Mouse (Mus musculus) testis, adult 2 months (tissue): ENCODE measurements at regions not wholly inside any gene's neighbourhood (a gene's known extent, or its start where the extent isn't known, plus 50 kb on each side); places are given as distances from the start of the nearest gene placed in this dataset.

Source experiments
- H3K27ac ChIP-seq: fragments of 200-500 bp; 2 replicates; pipeline ENCODE4 v1.5.1; 2012; ENCODE audit warnings: low read depth, low read length; ENCODE audit not compliant: control insufficient read depth, insufficient read depth
- H3K27me3 ChIP-seq: fragments of 200-500 bp; 2 replicates; pipeline ENCODE4 v1.6.1; 2012; ENCODE audit warnings: mild to moderate bottlenecking, low read length, moderate library complexity; ENCODE audit not compliant: control insufficient read depth, insufficient read depth
- H3K36me3 ChIP-seq: fragments of 200-500 bp; 2 replicates; pipeline ENCODE4 v1.6.1; 2012; ENCODE audit warnings: mild to moderate bottlenecking, low read length; ENCODE audit not compliant: control insufficient read depth, insufficient read depth
- H3K4me1 ChIP-seq: fragments of 200-500 bp; 2 replicates; pipeline ENCODE4 v1.6.1; 2012; ENCODE audit warnings: low read length; ENCODE audit not compliant: control insufficient read depth, insufficient read depth
- H3K4me3 ChIP-seq: fragments of 200-500 bp; 2 replicates; pipeline ENCODE4 v1.5.1; 2012; ENCODE audit warnings: low read depth, mild to moderate bottlenecking, low read length, moderate library complexity, mixed read lengths; ENCODE audit not compliant: control insufficient read depth
- CTCF ChIP-seq: fragments of 200-500 bp; IDR thresholded peaks from 2 replicates; pipeline ENCODE4 v1.5.1; 2012; ENCODE audit warnings: low read depth, mild to moderate bottlenecking, inconsistent platforms, low read length, moderate library complexity; ENCODE audit not compliant: control insufficient read depth, insufficient read depth, insufficient replicate concordance
- POLR2A ChIP-seq: fragments of 200-500 bp; IDR thresholded peaks from 2 replicates; pipeline ENCODE4 v1.6.1; 2012; ENCODE audit warnings: low read depth, mild to moderate bottlenecking, inconsistent platforms, low read length, moderate library complexity; ENCODE audit not compliant: control insufficient read depth

DNA sequence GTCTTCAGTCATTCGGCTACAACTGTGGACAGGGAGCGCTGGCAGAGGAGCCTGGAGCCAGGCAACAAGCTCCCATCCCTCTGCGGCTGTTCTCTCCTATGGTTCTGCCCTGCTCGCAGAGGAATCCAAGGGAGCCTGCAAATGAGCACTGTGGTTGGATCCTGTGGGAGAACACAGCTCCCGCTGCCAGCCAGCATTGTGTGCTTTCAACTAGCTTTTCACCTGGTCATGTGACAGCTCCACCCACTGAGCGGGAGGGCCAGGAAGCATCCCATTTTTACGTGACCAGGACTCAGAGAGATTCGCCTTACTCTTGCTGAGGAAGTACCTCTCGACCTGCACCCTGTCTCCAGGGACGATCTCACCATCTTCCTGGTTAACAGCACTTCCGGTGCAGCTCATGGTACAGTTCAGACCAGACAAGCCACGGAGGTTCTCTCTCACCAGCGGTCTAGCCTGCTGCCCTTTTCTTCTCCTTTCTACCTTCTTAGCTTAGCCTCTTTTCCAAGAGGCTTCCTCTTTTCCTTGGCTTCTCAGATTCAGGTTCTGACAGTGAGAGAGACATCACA is 186.7 kb upstream of the Kit start:
- H3K4me3 ChIP-seq = peak overlapping the region; percentile 48
- peaks cover 3% of the 10 kb centered on the region for H3K4me1 ChIP-seq
- H3K36me3 ChIP-seq = no peaks in the 10 kb centered on the region
- TF ChIP-seq CTCF = no peak
- no peak for TF ChIP-seq POLR2A
- no peak overlapping the region for H3K27ac ChIP-seq
- H3K27me3 ChIP-seq = no peaks in the 10 kb centered on the region

DNA sequence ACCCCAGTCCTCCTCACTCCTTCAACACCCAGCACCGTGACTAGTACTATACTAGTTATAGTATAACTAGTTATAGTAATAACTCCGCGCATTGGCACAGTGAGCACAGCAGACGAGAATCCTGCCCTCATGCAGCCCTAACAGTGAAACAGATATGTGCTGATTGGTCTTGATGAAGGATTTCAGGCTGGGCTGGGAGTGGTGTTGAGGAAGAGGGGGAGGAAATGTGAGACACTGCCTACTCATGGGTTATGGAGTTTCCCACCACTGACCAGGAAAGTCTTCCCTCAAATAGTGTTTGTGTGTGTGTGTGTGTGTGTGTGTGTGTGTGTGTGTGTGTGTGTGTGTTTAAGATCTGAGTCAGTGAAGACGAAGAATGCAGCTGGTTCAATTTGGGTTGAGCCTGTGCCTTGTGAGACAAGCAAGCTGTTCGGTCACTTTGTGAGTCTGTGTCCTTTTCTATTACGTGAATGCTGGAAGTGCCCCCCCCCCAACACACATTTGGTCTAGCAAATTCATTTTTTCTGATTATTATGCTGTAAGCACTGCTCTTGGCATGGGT is 185.9 kb upstream of the Kit start:
- TF ChIP-seq POLR2A = no peak
- no peak for TF ChIP-seq CTCF
- no peak overlapping the region for H3K27ac ChIP-seq
- H3K4me1 ChIP-seq = peaks cover 3% of the 10 kb centered on the region
- H3K4me3 ChIP-seq = no peak overlapping the region
- no peaks in the 10 kb centered on the region for H3K27me3 ChIP-seq
- no peaks in the 10 kb centered on the region for H3K36me3 ChIP-seq

DNA sequence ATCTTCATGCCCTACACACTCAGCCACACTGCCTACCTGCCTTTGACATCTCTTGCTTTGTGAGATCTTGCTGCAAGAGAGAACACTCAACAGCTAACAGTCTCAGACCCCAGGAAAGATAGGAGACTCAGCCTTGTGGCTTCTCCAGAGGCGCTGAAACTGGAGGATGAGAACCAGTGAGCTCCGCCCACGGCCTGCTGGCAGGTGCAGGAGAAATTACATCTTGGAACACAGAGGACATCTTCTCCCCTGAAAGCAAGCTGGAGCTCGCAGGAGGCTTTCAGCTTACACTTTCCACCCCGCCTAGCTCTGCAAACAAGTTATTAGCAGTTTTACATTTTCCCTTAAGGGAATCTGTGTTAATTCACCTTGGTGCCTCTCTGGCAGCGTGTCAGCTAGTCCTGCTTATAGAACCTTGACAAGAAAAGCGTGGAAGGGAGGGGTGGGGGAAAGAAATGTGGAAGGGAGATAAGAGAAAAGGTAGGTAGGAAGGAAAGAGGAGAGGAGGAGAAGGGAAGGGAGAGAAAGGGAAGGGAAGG is 185.2 kb upstream of the Kit start:
- no peaks in the 10 kb centered on the region for H3K27me3 ChIP-seq
- TF ChIP-seq CTCF = no peak
- TF ChIP-seq POLR2A = no peak
- H3K27ac ChIP-seq = no peak overlapping the region
- H3K36me3 ChIP-seq = no peaks in the 10 kb centered on the region
- H3K4me1 ChIP-seq = peaks cover 3% of the 10 kb centered on the region
- H3K4me3 ChIP-seq = no peak overlapping the region

- peak overlapping the region; percentile 62 for H3K4me3 ChIP-seq
- H3K27ac ChIP-seq = no peak overlapping the region
- no peaks in the 10 kb centered on the region; the same call in 1 of the 2 replicates for H3K4me1 ChIP-seq
- H3K36me3 ChIP-seq = no peaks in the 10 kb centered on the region
- H3K27me3 ChIP-seq = no peaks in the 10 kb centered on the region
- no peak for TF ChIP-seq POLR2A
- no peak for TF ChIP-seq CTCF
These were observed 175.9 kb upstream of the Kit start for GRCm38 (mm10) chr5:75398820-75399219.

GRCm38 (mm10) chr5:75401734-75402133 is 173.0 kb upstream of the Kit start:
- no peak overlapping the region for H3K27ac ChIP-seq
- no peak for TF ChIP-seq POLR2A
- TF ChIP-seq CTCF = no peak

DNA sequence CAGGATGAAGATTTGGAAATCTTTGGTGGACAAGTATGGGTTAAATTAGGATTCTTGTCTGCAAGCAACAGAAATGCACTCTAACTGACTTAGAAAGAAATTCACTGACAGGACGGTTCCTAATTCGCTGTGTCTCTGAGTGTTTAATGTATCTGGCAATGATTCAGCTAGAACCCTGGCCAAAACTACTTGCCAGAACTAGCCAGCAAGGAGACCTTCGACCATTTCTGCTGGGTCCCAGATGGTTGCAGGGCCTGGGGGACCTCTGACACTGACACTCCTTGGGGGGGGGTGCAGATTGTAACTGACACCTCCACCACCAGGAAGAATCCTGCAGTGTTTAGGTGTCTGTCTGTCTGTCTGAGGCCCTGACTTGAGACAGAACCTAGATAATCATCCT is 172.1 kb upstream of the Kit start:
- Histone ChIP-seq H3K36me3 (no peaks in the 10 kb centered on the region), H3K27me3 (no peaks in the 10 kb centered on the region), H3K27ac (no peak overlapping the region), H3K4me3 (no peak overlapping the region), H3K4me1 (no peaks in the 10 kb centered on the region; the same call in 1 of the 2 replicates)
- TF ChIP-seq CTCF (no peak), POLR2A (no peak)

More at GRCm38 (mm10) chr5:75401734-75402133, 173.0 kb upstream of the Kit start:
- no peaks in the 10 kb centered on the region; the same call in 1 of the 2 replicates for H3K4me1 ChIP-seq
- H3K27me3 ChIP-seq = no peaks in the 10 kb centered on the region
- H3K36me3 ChIP-seq = no peaks in the 10 kb centered on the region
- H3K4me3 ChIP-seq = no peak overlapping the region

DNA sequence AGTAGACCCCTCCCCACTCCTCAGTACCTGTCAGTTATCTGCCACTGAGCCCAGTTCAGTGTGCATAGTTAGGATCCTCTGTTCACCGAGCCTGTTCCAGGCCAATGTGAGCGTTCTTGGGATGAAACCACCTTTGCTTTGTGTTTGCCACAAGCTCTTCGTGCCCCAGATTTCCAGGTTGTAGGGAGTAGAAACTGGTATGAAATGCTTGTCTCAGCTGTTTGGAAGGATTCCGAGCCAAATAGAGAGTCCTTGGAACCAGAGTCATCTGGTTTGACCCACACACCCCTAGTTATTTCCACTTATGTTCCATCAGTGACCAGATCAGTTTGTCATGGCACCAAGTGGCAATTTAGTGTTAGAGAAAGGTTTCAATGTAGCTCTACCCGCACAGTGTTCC is 171.2 kb upstream of the Kit start:
- Histone ChIP-seq H3K27ac (no peak overlapping the region), H3K27me3 (no peaks in the 10 kb centered on the region), H3K4me1 (no peaks in the 10 kb centered on the region; the same call in 1 of the 2 replicates), H3K4me3 (no peak overlapping the region), H3K36me3 (no peaks in the 10 kb centered on the region)
- TF ChIP-seq POLR2A (no peak), CTCF (no peak)
